Mouse (Mus musculus) adrenal gland, postnatal 36 days (tissue): Measurements from ENCODE around the gene Hist1h2ad. TPM values are rescaled to one million over a fixed set of nuclear protein-coding genes. Genes with fewer than 3 reads are reported as not detected.

Experiments
- DNase-seq, 2 experiments: peaks; one replicate each; pipeline ENCODE4 v3.0.0; 2021; ENCODE audit warnings: mixed read lengths in 1 of 2
- microRNA-seq: library from miRNA; unstranded; fragments of <30 nt; microRNA quantifications from one replicate; pipeline ENCODE4 v1.2.0, GENCODE M21; 2021
- total RNA-seq, 2 experiments: library from RNA; stranded (reverse); gene quantifications; 2 replicates each; pipeline ENCODE4 v1.2.3; 2021

Gene Hist1h2ad
- total RNA-seq, 2 experiments from 2014 or later = 8.1 to 13.6 TPM

DNA sequence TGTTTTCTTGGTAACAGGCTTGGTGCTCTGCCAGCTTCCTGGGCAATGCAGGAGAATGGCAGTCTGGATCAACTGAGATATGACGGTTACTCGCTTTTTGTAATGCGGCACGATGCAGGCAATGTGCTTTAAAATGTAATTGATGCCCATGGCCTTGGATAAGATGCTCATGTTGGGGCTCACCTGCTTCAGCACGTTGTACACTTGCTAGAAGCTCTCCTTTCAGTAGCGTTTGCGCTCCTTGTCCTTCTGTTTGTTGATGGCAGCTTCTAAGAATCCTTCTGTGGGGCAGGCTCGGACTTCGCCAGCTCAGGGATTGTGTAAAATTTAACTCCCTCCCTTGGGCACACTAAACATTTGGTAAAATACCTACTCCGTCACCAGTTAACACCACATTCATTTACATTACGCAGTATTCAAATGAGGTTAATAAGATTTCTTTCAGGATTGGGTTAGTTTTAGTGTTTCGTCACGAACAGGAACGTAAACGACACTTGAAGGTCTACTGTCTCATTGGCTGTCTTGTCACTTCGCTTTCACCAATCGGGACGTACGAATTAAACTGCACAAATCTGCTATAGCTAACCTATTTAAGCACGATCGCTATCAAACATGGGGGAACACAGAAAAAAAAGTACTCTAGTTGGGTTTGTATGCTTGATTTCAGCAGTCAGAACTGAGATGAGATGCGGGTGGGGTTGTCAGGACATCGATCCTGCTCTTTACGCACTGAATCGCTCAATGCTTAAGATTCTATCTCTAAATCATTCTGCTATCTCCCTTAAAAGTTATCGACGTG lies 46.8 kb downstream of the Hist1h2ad start, which contains the start of gene Hist1h2be:
TSS of gene Hist1h2be (minus strand) at position 392 of the 799 bp plus-strand sequence.
- peak; percentile 71 to 76 for DNase-seq

- peak; percentile 80 to 84 for DNase-seq
Observed at GRCm38 (mm10) chr13:23621532-23622174, 47.5 kb downstream of the Hist1h2ad start.

GRCm38 (mm10) chr13:23622175-23622671 lies 48.0 kb downstream of the Hist1h2ad start, which contains the start of gene Hist1h1e:
Hist1h1e (minus strand) TSS chr13:23622558.
- peak; percentile 93 to 95 for DNase-seq

DNA sequence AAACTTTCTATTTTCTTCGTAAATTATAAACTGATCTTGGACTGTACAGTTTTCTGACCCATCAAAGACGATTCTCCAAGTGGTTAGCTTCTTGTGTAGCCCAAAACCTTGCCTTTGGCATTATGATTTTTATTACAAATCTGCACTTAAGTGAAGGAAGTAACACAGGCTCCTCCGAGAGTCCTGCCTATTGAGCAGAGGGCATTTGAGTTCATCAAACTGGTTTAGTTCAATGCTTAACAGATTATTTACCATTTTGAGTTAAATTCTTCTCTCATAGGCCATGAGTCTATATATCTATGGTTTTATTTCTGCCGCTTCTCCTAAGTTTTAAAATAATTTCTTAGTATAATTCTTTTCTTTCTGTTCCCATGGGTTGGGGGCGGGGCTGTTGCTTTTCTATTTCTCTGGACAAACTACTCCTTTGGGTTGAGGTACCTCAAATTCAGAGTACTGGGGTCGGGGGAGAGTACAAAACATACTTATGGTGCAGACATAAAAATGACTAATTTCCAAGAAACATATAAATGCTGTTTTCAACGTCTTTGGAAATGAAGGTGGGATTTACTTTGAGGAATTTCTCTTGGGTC lies 48.8 kb downstream of the Hist1h2ad start:
- peak in 1 of 2 experiments; percentile 43 for DNase-seq

Small RNAs within 50 kb of the gene (microRNA-seq; reads per million reads assigned to microRNA genes)
- gene Gm44297 (not detected), gene Gm44359 (not detected), gene Gm44394 (not detected)

Other genes starting within 250 kb of the Hist1h2ad start
- gene Zfp322a, start 205.2 kb upstream of the Hist1h2ad start, total RNA-seq = 10 to 100 TPM; 19.4 to 21.2 TPM
- 1 to 10 TPM; 6.9 to 8.3 TPM for gene Abt1, start 150.5 kb upstream of the Hist1h2ad start, total RNA-seq
- gene Btn1a1, start 108.5 kb upstream of the Hist1h2ad start, total RNA-seq = not detected
- gene Btn2a2, start 85.5 kb upstream of the Hist1h2ad start, total RNA-seq = not detected
- 100 to 1,000 TPM; 443 to 473 TPM for gene Hist1h4h, start 43.3 kb upstream of the Hist1h2ad start, total RNA-seq
- gene Hist1h2af, start 40.5 kb upstream of the Hist1h2ad start, total RNA-seq = 10 to 100 TPM; 49.7 to 55.2 TPM
- 10 to 100 TPM; 13.9 to 17.7 TPM for gene Hist1h3g, start 39.0 kb upstream of the Hist1h2ad start, total RNA-seq
- 1 to 10 TPM; 4.2 to 4.7 TPM for gene Hist1h2bh, start 31.0 kb upstream of the Hist1h2ad start, total RNA-seq
- gene Hist1h3f, start 30.3 kb upstream of the Hist1h2ad start, total RNA-seq = 10 to 100 TPM; 23.4 to 24.4 TPM
- 100 to 1,000 TPM; 112 to 118 TPM for gene Hist1h4f, start 22.7 kb upstream of the Hist1h2ad start, total RNA-seq
- 1 to 10 TPM; 4.5 to 4.9 TPM for gene Hist1h1d, start 21.1 kb upstream of the Hist1h2ad start, total RNA-seq
- 10 to 100 TPM; 56.1 to 72.9 TPM for gene Hist1h3e, start 12.0 kb upstream of the Hist1h2ad start, total RNA-seq
- 1 to 10 TPM; 9.2 to 9.6 TPM for gene Hist1h2ae, start 3.2 kb upstream of the Hist1h2ad start, total RNA-seq
- gene Hist1h2bg, start 3.0 kb upstream of the Hist1h2ad start, total RNA-seq = 100 to 1,000 TPM; 105 to 116 TPM
- 10 to 100 TPM; 34.6 to 44.5 TPM for gene Hist1h2bf, start 185 bp upstream of the Hist1h2ad start, total RNA-seq
- 1 to 10 TPM; 7.4 TPM for gene Hist1h3d, start 1.4 kb downstream of the Hist1h2ad start, total RNA-seq
- 100 to 1,000 TPM; 159 to 164 TPM for gene Hist1h4d, start 7.2 kb downstream of the Hist1h2ad start, total RNA-seq
- 10 to 100 TPM; 12.1 to 13.4 TPM for gene Hist1h2be, start 46.7 kb downstream of the Hist1h2ad start, total RNA-seq
- gene Hist1h1e, start 48.2 kb downstream of the Hist1h2ad start, total RNA-seq = 10 to 100 TPM; 49.5 to 74.0 TPM
- 1 to 10 TPM; 3.0 to 3.1 TPM for gene Hist1h2ac, start 109.6 kb downstream of the Hist1h2ad start, total RNA-seq
- gene Hist1h2bc, start 109.8 kb downstream of the Hist1h2ad start, total RNA-seq = 100 to 1,000 TPM; 138 to 161 TPM
- gene Hist1h1t, start 121.4 kb downstream of the Hist1h2ad start, total RNA-seq = under 1 TPM; 0.33 to 0.46 TPM
- 100 to 1,000 TPM; 101 to 109 TPM for gene Hist1h4c, start 124.1 kb downstream of the Hist1h2ad start, total RNA-seq
- 10 to 100 TPM; 29.2 to 49.8 TPM for gene Hfe, start 136.5 kb downstream of the Hist1h2ad start, total RNA-seq
- 100 to 1,000 TPM; 145 to 279 TPM for gene Hist1h1c, start 164.4 kb downstream of the Hist1h2ad start, total RNA-seq
- gene Hist1h3c, start 171.2 kb downstream of the Hist1h2ad start, total RNA-seq = 10 to 100 TPM; 20.5 to 26.8 TPM
- 10 to 100 TPM; 34.0 to 41.3 TPM for gene Hist1h2bb, start 172.4 kb downstream of the Hist1h2ad start, total RNA-seq
- gene Hist1h2ab, start 176.7 kb downstream of the Hist1h2ad start, total RNA-seq = 10 to 100 TPM; 58.1 to 68.0 TPM
- gene Hist1h3b, start 177.9 kb downstream of the Hist1h2ad start, total RNA-seq = 10 to 100 TPM; 54.7 to 79.9 TPM
- 100 to 1,000 TPM; 115 to 122 TPM for gene Hist1h4b, start 182.6 kb downstream of the Hist1h2ad start, total RNA-seq
- gene Hist1h4a, start 186.8 kb downstream of the Hist1h2ad start, total RNA-seq = 10 to 100 TPM; 59.8 to 61.2 TPM
- 10 to 100 TPM; 55.1 to 59.3 TPM for gene Hist1h3a, start 188.0 kb downstream of the Hist1h2ad start, total RNA-seq
- 10 to 100 TPM; 35.0 to 39.8 TPM for gene Hist1h1a, start 189.3 kb downstream of the Hist1h2ad start, total RNA-seq
- gene Trim38, start 195.5 kb downstream of the Hist1h2ad start, total RNA-seq = under 1 TPM; 0.16 to 0.23 TPM
- under 1 TPM in 1 of 2 experiments, not detected in 1; 0.26 TPM for gene Slc17a2, start 232.6 kb downstream of the Hist1h2ad start, total RNA-seq